Mouse (Mus musculus): ENCODE measurements at regions not wholly inside any gene's neighbourhood (a gene's known extent, or its start where the extent isn't known, plus 50 kb on each side); places are given as distances from the start of the nearest gene placed in this dataset.
"Not testable (repeated sequence)": the region's sequence is repeated elsewhere in the genome, so short reads cannot be mapped to it uniquely, and the experiment has no call there.

- DNase-seq, result no peak
These were observed 541.5 kb downstream of the Diaph3 start for GRCm38 (mm10) chr14:86599511-86599910.

GRCm38 (mm10) chr14:86588525-86588924 is 552.5 kb downstream of the Diaph3 start:
- no peak for DNase-seq

GRCm38 (mm10) chr14:86585959-86586358 is 555.1 kb downstream of the Diaph3 start:
- not testable (repeated sequence) for DNase-seq

GRCm38 (mm10) chr14:86562728-86563127 is 578.3 kb downstream of the Diaph3 start:
- DNase-seq, result peak; percentile 60

GRCm38 (mm10) chr14:86537992-86538391 is 603.0 kb downstream of the Diaph3 start:
- DNase-seq, result no peak

- no peak for DNase-seq
These were observed 604.6 kb downstream of the Diaph3 start for GRCm38 (mm10) chr14:86536341-86537027.

GRCm38 (mm10) chr14:86510408-86510807 is 630.6 kb downstream of the Diaph3 start:
- DNase-seq, result no peak

- DNase-seq, result no peak
These were observed 631.3 kb downstream of the Diaph3 start for GRCm38 (mm10) chr14:86509686-86510085.

GRCm38 (mm10) chr14:86506286-86506685 is 634.7 kb downstream of the Diaph3 start:
- no peak for DNase-seq

- no peak for DNase-seq
These were observed 650.2 kb downstream of the Diaph3 start for GRCm38 (mm10) chr14:86490826-86491225.

- no peak for DNase-seq
These were observed 651.0 kb downstream of the Diaph3 start for GRCm38 (mm10) chr14:86489872-86490631.

- no peak for DNase-seq
These were observed 651.8 kb downstream of the Diaph3 start for GRCm38 (mm10) chr14:86489044-86489816.

GRCm38 (mm10) chr14:86487285-86487897 is 653.6 kb downstream of the Diaph3 start:
- no peak for DNase-seq

GRCm38 (mm10) chr14:86484247-86484646 is 656.8 kb downstream of the Diaph3 start:
- no peak for DNase-seq

- DNase-seq, result no peak
These were observed 667.4 kb downstream of the Diaph3 start for GRCm38 (mm10) chr14:86473604-86474003.

GRCm38 (mm10) chr14:86470462-86470861 is 670.6 kb downstream of the Diaph3 start:
- DNase-seq, result no peak

GRCm38 (mm10) chr14:86467886-86468463 is 673.1 kb downstream of the Diaph3 start:
- DNase-seq, result no peak

- no peak for DNase-seq
These were observed 677.6 kb downstream of the Diaph3 start for GRCm38 (mm10) chr14:86463388-86463787.

GRCm38 (mm10) chr14:86453142-86453541 is 687.9 kb downstream of the Diaph3 start:
- no peak for DNase-seq

- DNase-seq, result no peak
These were observed 690.4 kb downstream of the Diaph3 start for GRCm38 (mm10) chr14:86450616-86451015.

GRCm38 (mm10) chr14:86445139-86445538 is 695.9 kb downstream of the Diaph3 start:
- DNase-seq, result no peak
